Mouse (Mus musculus) forebrain, embryonic 12.5 days (tissue): ENCODE measurements around the gene Gm5426. TPM values are rescaled to one million over a fixed set of nuclear protein-coding genes. Genes with fewer than 3 reads are reported as not detected.

Source experiments
- ATAC-seq: fragments of 200-750 bp; cut with Nextera tagmentation; 2 replicates; pipeline ENCODE4 v1.8.0; 2017; ENCODE audit warnings: moderate TSS enrichment; ENCODE audit not compliant: low FRiP score
- H3K27ac ChIP-seq: fragments of 300-500 bp; sonication (generic); 2 replicates; pipeline ENCODE4 v1.5.1; 2016; ENCODE audit warnings: mild to moderate bottlenecking
- H3K27me3 ChIP-seq: fragments of 300-500 bp; sonication (generic); 2 replicates; pipeline ENCODE4 v1.6.1; 2016; ENCODE audit warnings: mild to moderate bottlenecking
- H3K36me3 ChIP-seq: fragments of 300-500 bp; sonication (generic); replicated peaks from 2 replicates; pipeline ENCODE4 v1.6.1; 2016; ENCODE audit warnings: mild to moderate bottlenecking
- H3K4me1 ChIP-seq: fragments of 300-500 bp; sonication (generic); 2 replicates; pipeline ENCODE4 v1.6.1; 2016
- H3K4me2 ChIP-seq: fragments of 300-500 bp; sonication (generic); 2 replicates; pipeline ENCODE4 v1.6.1; 2016; ENCODE audit warnings: mild to moderate bottlenecking, moderate library complexity
- H3K4me3 ChIP-seq: fragments of 300-500 bp; sonication (generic); replicated peaks from 2 replicates; pipeline ENCODE4 v1.5.1; 2016; ENCODE audit warnings: mild to moderate bottlenecking
- H3K9ac ChIP-seq: fragments of 300-500 bp; sonication (generic); 2 replicates; pipeline ENCODE4 v1.6.1; 2016; ENCODE audit warnings: mild to moderate bottlenecking
- H3K9me3 ChIP-seq: fragments of 300-500 bp; sonication (generic); 2 replicates; pipeline ENCODE4 v1.6.1; 2016
- WGBS: fragments of 180-500 bp; shearing (Covaris S2); methylation state at CpG from one replicate; pipeline ENCODE4 v1.1.7; 2016; 5-methylcytosine and 5-hydroxymethylcytosine counted together
- polyA plus RNA-seq: library from polyadenylated mRNA; unstranded; fragments of >200 nt; fragmentation: Nextera tagmentation; extraction: Ambion mirVana; gene quantifications from 2 replicates; pipeline ENCODE4 v1.2.1, GENCODE M21; 2016

The Gm5426 gene
- polyA plus RNA-seq, 1 experiment from 2014 or later: not detected

- 0 out of 2 replicates have a peak, but pooled peaks cover 7% of the 10 kb centered on the region for H3K4me1 ChIP-seq
- H3K9me3 ChIP-seq: no peaks in the 10 kb centered on the region
- no peak for ATAC-seq
- no peaks in the 10 kb centered on the region for H3K36me3 ChIP-seq
- H3K27me3 ChIP-seq: no peaks in the 10 kb centered on the region
- H3K4me2 ChIP-seq: no peak overlapping the region
- 90% methylated on average over 12 of the region's 12 CpGs for WGBS
- no peak overlapping the region for H3K4me3 ChIP-seq
- no peak overlapping the region for H3K27ac ChIP-seq
- H3K9ac ChIP-seq: no peak overlapping the region
These were observed 14.2 kb downstream of the Gm5426 start for GRCm38 (mm10) chr10:96150401-96151116.

DNA sequence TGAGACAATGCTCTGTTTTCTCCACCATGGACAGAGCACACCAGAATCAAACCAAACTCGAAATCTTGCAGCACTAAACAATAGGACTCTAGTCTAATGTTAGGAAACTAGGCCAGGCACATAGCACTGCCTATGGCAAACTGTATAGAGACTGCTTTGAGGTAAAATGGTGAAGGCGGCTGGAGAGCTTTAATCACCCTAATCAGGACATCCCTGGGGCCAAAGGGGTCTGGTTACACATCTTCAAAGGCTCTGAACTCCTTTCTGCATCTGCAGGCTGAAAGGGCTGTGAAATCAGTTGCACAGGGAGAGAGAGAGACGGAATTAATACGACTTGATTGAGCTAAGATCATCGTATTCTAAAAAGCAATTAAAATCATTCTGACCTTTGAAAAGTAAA is 16.9 kb downstream of the Gm5426 start:
- ATAC-seq: no peak
- Histone ChIP-seq H3K27ac (no peak overlapping the region), H3K27me3 (no peaks in the 10 kb centered on the region)

GRCm38 (mm10) chr10:96162975-96163706 is 26.7 kb downstream of the Gm5426 start:
- 87% methylated on average over 7 of the region's 7 CpGs for WGBS

More for the DNA sequence above, 16.9 kb downstream of the Gm5426 start:
- WGBS: 25% methylated on average over 5 of the region's 5 CpGs
- H3K4me2 ChIP-seq: no peak overlapping the region
- 0 out of 2 replicates have a peak, but pooled peaks cover 3% of the 10 kb centered on the region for H3K4me1 ChIP-seq
- H3K9me3 ChIP-seq: no peaks in the 10 kb centered on the region
- no peak overlapping the region for H3K4me3 ChIP-seq
- H3K36me3 ChIP-seq: no peaks in the 10 kb centered on the region
- H3K9ac ChIP-seq: no peak overlapping the region

GRCm38 (mm10) chr10:96163791-96164190 is 27.4 kb downstream of the Gm5426 start:
- H3K27ac ChIP-seq: no peak overlapping the region
- 94% methylated on average over 4 of the region's 4 CpGs for WGBS
- no peaks in the 10 kb centered on the region for H3K36me3 ChIP-seq
- no peaks in the 10 kb centered on the region for H3K9me3 ChIP-seq
- no peaks in the 10 kb centered on the region for H3K4me1 ChIP-seq
- no peak overlapping the region for H3K4me2 ChIP-seq
- no peak overlapping the region for H3K4me3 ChIP-seq
- no peak for ATAC-seq
- no peak overlapping the region for H3K9ac ChIP-seq
- no peaks in the 10 kb centered on the region for H3K27me3 ChIP-seq

More at GRCm38 (mm10) chr10:96162975-96163706, 26.7 kb downstream of the Gm5426 start:
- no peaks in the 10 kb centered on the region for H3K36me3 ChIP-seq
- no peak overlapping the region for H3K4me3 ChIP-seq
- ATAC-seq: no peak
- H3K4me2 ChIP-seq: no peak overlapping the region
- H3K27ac ChIP-seq: no peak overlapping the region
- no peaks in the 10 kb centered on the region for H3K9me3 ChIP-seq
- no peaks in the 10 kb centered on the region for H3K4me1 ChIP-seq
- H3K27me3 ChIP-seq: no peaks in the 10 kb centered on the region
- H3K9ac ChIP-seq: no peak overlapping the region

DNA sequence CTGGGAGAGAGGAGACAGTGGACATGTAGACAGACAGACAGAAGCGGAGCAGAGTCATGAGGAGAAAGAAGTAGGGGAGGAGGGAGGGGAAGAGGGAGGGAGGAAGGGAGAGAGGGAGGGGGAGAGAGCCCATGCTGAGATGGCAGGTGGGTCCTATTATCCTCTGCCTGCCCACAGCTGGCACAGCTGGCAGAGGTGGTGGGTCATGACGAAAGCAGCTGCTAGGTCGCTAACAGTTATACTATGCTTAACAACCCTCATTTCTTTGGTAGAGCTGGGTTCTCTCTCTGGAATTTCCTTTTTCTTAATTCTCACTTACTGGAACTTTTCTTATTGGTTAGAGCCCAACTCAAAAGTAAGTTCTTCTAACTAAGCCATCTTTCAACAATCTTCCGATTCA is 28.9 kb downstream of the Gm5426 start:
- Histone ChIP-seq H3K9me3 (no peaks in the 10 kb centered on the region), H3K4me3 (no peak overlapping the region), H3K4me2 (no peak overlapping the region), H3K27me3 (no peaks in the 10 kb centered on the region), H3K9ac (no peak overlapping the region), H3K27ac (no peak overlapping the region), H3K4me1 (no peaks in the 10 kb centered on the region), H3K36me3 (no peaks in the 10 kb centered on the region)
- 95% methylated on average over 4 of the region's 4 CpGs for WGBS
- ATAC-seq: no peak

GRCm38 (mm10) chr10:96168998-96169397 is 32.6 kb downstream of the Gm5426 start:
- Histone ChIP-seq H3K4me3 (no peak overlapping the region), H3K9ac (no peak overlapping the region), H3K36me3 (no peaks in the 10 kb centered on the region), H3K27ac (no peak overlapping the region), H3K4me2 (no peak overlapping the region), H3K4me1 (no peaks in the 10 kb centered on the region), H3K27me3 (no peaks in the 10 kb centered on the region), H3K9me3 (no peaks in the 10 kb centered on the region)
- 91% methylated on average over 4 of the region's 4 CpGs for WGBS
- no peak for ATAC-seq

- no peaks in the 10 kb centered on the region for H3K9me3 ChIP-seq
- no peak overlapping the region for H3K27ac ChIP-seq
- H3K4me1 ChIP-seq: no peaks in the 10 kb centered on the region
- no peak overlapping the region for H3K9ac ChIP-seq
- no peak overlapping the region for H3K4me2 ChIP-seq
- H3K27me3 ChIP-seq: no peaks in the 10 kb centered on the region
- no peak overlapping the region for H3K4me3 ChIP-seq
- ATAC-seq: no peak
- H3K36me3 ChIP-seq: no peaks in the 10 kb centered on the region
These were observed 35.1 kb downstream of the Gm5426 start for GRCm38 (mm10) chr10:96171546-96171945.

DNA sequence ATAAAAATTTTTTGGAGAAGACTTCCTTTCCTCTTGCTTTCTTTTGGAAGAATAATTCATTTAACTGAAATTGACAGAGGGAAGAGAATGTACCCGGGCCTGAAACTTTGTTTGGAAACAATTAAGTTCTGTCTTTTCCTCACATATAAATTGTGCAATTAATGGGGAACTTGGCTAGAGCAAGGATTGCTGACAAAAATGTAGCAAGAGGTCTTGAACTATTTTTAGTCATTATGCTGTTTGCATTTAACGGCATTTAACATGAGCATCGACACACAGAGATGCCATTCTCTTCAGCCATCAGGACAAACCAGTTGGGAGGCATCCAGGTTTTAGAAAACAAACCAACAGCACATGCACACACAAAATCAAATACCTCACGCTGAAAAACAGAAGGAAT is 36.6 kb downstream of the Gm5426 start:
- no peaks in the 10 kb centered on the region for H3K4me1 ChIP-seq
- ATAC-seq: no peak
- no peak overlapping the region for H3K4me3 ChIP-seq
- no peak overlapping the region for H3K4me2 ChIP-seq
- no peaks in the 10 kb centered on the region for H3K27me3 ChIP-seq
- no peak overlapping the region for H3K9ac ChIP-seq
- WGBS: 85% methylated on average over 4 of the region's 4 CpGs
- H3K27ac ChIP-seq: no peak overlapping the region
- no peaks in the 10 kb centered on the region for H3K36me3 ChIP-seq
- no peaks in the 10 kb centered on the region for H3K9me3 ChIP-seq

GRCm38 (mm10) chr10:96173771-96174170 is 37.4 kb downstream of the Gm5426 start:
- ATAC-seq: no peak
- WGBS: 72% methylated on average over 10 of the region's 10 CpGs
- Histone ChIP-seq H3K4me2 (no peak overlapping the region), H3K27me3 (no peaks in the 10 kb centered on the region), H3K9ac (no peak overlapping the region), H3K9me3 (no peaks in the 10 kb centered on the region), H3K27ac (no peak overlapping the region), H3K4me3 (no peak overlapping the region), H3K4me1 (no peaks in the 10 kb centered on the region), H3K36me3 (no peaks in the 10 kb centered on the region)

- 88% methylated on average over 6 of the region's 6 CpGs for WGBS
- no peak for ATAC-seq
- Histone ChIP-seq H3K36me3 (no peaks in the 10 kb centered on the region), H3K9me3 (no peaks in the 10 kb centered on the region), H3K27ac (no peak overlapping the region), H3K9ac (no peak overlapping the region), H3K4me3 (no peak overlapping the region), H3K4me2 (no peak overlapping the region), H3K27me3 (no peaks in the 10 kb centered on the region), H3K4me1 (no peaks in the 10 kb centered on the region)
These were observed 40.5 kb downstream of the Gm5426 start for GRCm38 (mm10) chr10:96176916-96177315.

DNA sequence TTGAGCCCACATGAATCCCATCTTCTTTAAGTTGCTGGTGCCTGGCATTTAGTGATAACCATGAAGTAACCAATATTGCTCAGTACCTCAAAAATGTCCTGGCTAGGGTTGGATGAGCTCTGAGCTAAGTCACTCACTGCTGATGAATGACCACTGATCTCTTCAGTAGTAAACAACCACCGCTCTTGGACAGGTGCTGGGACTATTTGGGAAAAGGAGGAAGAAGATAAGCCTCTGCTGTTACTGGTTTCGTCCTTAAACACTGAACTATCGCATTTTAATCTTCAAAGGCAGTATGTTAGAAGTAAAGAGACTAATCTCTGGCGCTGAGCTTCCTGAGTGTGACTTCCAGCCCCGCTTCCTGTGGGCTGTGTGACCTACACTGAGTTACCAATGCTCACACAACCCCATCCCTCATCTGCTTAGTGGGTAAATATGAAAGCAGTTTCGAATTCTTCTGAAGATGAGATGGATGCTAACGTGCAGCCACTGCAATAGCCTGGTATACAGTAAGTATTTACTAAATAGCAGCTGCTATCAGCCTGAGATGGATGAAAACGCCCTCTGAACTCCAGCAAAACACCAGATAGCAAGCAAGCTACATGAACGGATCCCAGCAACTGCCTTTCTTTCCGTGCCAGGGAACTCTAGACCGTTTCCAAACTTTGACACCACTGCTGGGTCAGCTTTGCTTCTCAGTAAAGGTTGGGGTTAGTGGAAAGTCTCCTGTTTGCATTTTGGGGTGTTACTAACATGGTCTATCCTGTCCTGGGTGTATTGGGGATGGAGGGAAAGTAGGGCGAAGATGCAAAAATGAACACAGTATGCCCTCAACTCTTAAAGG is 44.4 kb downstream of the Gm5426 start:
- Histone ChIP-seq H3K36me3 (no peaks in the 10 kb centered on the region), H3K4me2 (no peak overlapping the region), H3K9ac (no peak overlapping the region), H3K27ac (no peak overlapping the region), H3K9me3 (no peaks in the 10 kb centered on the region), H3K4me3 (no peak overlapping the region), H3K27me3 (no peaks in the 10 kb centered on the region), H3K4me1 (no peaks in the 10 kb centered on the region)
- 89% methylated on average over 12 of the region's 12 CpGs for WGBS
- no peak for ATAC-seq

GRCm38 (mm10) chr10:96181398-96181790 is 45.0 kb downstream of the Gm5426 start:
- ATAC-seq: no peak
- 83% methylated on average over 5 of the region's 5 CpGs for WGBS
- no peak overlapping the region for H3K27ac ChIP-seq
- no peak overlapping the region for H3K4me2 ChIP-seq
- no peaks in the 10 kb centered on the region for H3K27me3 ChIP-seq
- no peaks in the 10 kb centered on the region for H3K4me1 ChIP-seq
- no peak overlapping the region for H3K9ac ChIP-seq
- no peak overlapping the region for H3K4me3 ChIP-seq
- no peaks in the 10 kb centered on the region for H3K9me3 ChIP-seq
- H3K36me3 ChIP-seq: no peaks in the 10 kb centered on the region
